Mouse (Mus musculus): ENCODE results near the gene Cidec.
A peak's percentile ranks its signal among the peaks of the same experiment; 100 is the strongest.

DNA sequence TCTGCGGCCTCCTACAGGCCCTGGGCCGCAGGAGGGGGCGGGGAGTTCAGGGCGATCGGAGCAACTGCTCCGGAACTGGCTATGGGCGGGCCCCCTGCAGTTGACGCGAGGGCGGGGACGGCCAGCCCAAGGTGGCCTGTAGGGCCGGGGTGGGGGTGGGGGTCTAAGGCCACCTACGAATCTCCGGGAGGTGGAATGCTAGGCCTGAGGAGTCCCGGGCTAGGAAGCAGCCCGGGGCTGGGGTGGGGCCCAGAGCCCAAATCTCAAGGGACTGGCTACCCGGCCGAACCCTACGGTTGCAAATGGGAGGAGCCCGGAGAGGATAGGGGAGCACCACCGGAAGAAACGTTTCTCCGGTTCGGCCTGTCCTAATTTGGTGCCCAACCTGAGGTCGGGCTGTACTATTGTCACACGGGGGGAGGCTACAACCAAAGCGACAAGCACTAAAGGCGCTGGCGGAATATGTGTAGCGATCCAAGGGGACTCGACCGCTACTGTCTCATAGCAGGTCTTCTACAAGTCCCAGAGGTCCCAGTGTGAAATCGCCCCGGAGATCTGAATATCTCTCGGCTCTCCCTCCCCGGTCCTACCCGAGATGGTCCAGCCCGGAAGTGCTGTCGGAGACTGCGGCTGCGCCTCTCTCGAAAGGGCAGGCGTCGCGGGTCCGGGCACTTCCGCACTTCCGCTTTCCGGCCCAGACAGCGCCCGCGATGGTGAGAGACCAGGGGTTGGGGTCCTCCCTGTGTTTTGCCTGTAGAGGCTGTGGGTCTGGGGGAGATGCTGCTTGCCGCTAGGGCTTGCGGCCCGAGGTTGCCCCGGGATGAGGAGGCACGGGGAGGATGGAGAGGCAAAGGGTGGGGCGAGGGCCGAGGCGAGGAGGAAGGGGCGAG is 57.8 kb downstream of the Cidec start, which contains the start of the genes Tada3 and Arpc4:
- peak; percentile 85 for TF ChIP-seq POLR2A (IDR thresholded peaks at IDR 0.05; ENCODE audit: low read depth, low read length)
- TF ChIP-seq CTCF (IDR thresholded peaks at IDR 0.05; ENCODE audit: extremely low read depth, insufficient read depth, insufficient read length, insufficient replicate concordance): no peak
